In the genomic region with DNA sequence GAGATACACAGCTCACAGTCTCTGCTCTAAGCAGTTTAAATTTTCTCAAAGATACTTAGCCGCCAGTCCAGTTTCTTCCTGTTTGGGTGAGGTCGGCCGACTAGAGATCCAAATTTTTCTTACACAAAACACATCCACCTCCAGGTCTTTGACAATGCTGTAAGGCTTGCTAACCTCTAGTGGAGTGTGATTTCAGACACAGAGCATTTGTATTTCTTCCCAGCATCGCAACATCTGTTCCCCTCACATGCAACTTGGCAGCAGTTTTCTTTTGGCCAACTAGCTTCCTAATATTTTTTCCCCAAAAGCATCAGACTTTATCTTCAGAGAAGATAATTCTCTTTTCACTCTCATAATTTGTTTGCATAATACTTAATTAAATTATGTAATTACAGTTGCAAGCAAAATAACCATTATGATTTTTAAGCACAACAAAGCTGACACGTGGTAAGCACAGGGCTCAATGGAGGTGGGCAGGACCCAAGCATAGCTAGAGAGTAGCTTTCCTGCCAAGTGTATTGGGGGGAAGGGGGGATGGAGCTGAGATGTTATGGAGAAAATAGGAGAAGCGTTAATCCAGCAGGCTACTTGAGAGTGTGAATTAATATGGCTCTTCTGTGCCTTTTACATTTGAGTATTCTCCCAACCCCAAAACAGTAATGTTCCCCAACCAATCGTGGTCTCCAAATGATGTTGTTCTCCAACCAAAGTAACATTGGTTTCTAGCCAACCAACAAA, we compare ENCODE assay signal across 30 mouse cellular contexts.
DNase-seq lines count a peak whose midpoint lies in the region; ATAC-seq and TF ChIP-seq lines count a peak whose summit lies in the region.
"Had no signal": no experiment of that assay in that cellular context is flagged by ENCODE, and none has a peak within 500 bp of the region (broad histone marks: within the 10 kb centered on the region; RNA-seq: fewer than 3 reads in every experiment).

No protein-coding gene starts in this region.

- no peak overlapping the region for H3K27ac ChIP-seq in embryonic facial prominence, embryonic 14.5 days (replicated peaks; ENCODE audit: low read depth, low read length)
- H3K27ac ChIP-seq in embryonic facial prominence, embryonic 10.5 days (replicated peaks), result no peak overlapping the region
- no peak overlapping the region for H3K27ac ChIP-seq in hindbrain, postnatal 0 days
- no peak overlapping the region for H3K27ac ChIP-seq in hindbrain, embryonic 12.5 days
- no peak overlapping the region for H3K27ac ChIP-seq in lung, embryonic 16.5 days (ENCODE audit: low read length)
- H3K27ac ChIP-seq: heart, embryonic 10.5 days; heart, embryonic 15.5 days; hindbrain, embryonic 14.5 days; limb, embryonic 13.5 days; liver, embryonic 12.5 days; midbrain, embryonic 13.5 days; neural tube, embryonic 15.5 days; stomach, embryonic 15.5 days had no signal

- no peaks in the 10 kb centered on the region for H3K9me3 ChIP-seq in embryonic facial prominence, embryonic 14.5 days (ENCODE audit: control insufficient read depth, low read length)
- H3K9me3 ChIP-seq in embryonic facial prominence, embryonic 10.5 days, result no peaks in the 10 kb centered on the region
- no peaks in the 10 kb centered on the region for H3K9me3 ChIP-seq in hindbrain, postnatal 0 days (ENCODE audit: low read length)
- no peaks in the 10 kb centered on the region for H3K9me3 ChIP-seq in hindbrain, embryonic 12.5 days (replicated peaks)
- H3K9me3 ChIP-seq in lung, embryonic 16.5 days (ENCODE audit: control insufficient read depth, low read length), result no peaks in the 10 kb centered on the region
- H3K9me3 ChIP-seq: heart, embryonic 10.5 days; heart, embryonic 15.5 days; limb, embryonic 13.5 days; midbrain, embryonic 13.5 days; neural tube, embryonic 15.5 days; stomach, embryonic 15.5 days had no signal

- no peak overlapping the region for H3K9ac ChIP-seq in embryonic facial prominence, embryonic 14.5 days (ENCODE audit: low read depth, low read length)
- H3K9ac ChIP-seq in hindbrain, postnatal 0 days (replicated peaks; ENCODE audit: low read length), result no peak overlapping the region
- H3K9ac ChIP-seq in hindbrain, embryonic 12.5 days, result no peak overlapping the region
- no peak overlapping the region for H3K9ac ChIP-seq in lung, embryonic 16.5 days (ENCODE audit: low read length)
- H3K9ac ChIP-seq: heart, embryonic 15.5 days; hindbrain, embryonic 14.5 days; limb, embryonic 13.5 days; liver, embryonic 12.5 days; liver, postnatal 0 days; midbrain, embryonic 13.5 days; neural tube, embryonic 15.5 days; stomach, embryonic 15.5 days had no signal

- ATAC-seq in embryonic facial prominence, embryonic 14.5 days (ENCODE audit: low read depth), result no peak
- 0 out of 2 replicates have a peak, but pooled peaks have one; percentile 55 for ATAC-seq in hindbrain, postnatal 0 days
- ATAC-seq in hindbrain, embryonic 12.5 days (ENCODE audit: low FRiP score), result no peak
- ATAC-seq in lung, embryonic 16.5 days (ENCODE audit: low read depth), result peak; percentile 87
- ATAC-seq: inflammation-experienced regulatory T-cells, adult 6 months; liver, embryonic 12.5 days; liver, postnatal 0 days; midbrain, embryonic 13.5 days; Patski had no signal

- no peak overlapping the region for H3K4me3 ChIP-seq in embryonic facial prominence, embryonic 14.5 days (ENCODE audit: low read depth, low read length)
- no peak overlapping the region for H3K4me3 ChIP-seq in embryonic facial prominence, embryonic 10.5 days
- no peak overlapping the region for H3K4me3 ChIP-seq in hindbrain, postnatal 0 days (ENCODE audit: low read length)
- H3K4me3 ChIP-seq in hindbrain, embryonic 12.5 days, result no peak overlapping the region
- no peak overlapping the region for H3K4me3 ChIP-seq in lung, embryonic 16.5 days (ENCODE audit: low read length)
- H3K4me3 ChIP-seq: heart, embryonic 10.5 days; heart, embryonic 15.5 days; limb, embryonic 13.5 days; liver, embryonic 12.5 days; midbrain, embryonic 13.5 days; neural tube, embryonic 15.5 days; stomach, embryonic 15.5 days had no signal

- no peak for TF ChIP-seq CTCF in hindbrain, postnatal 0 days (IDR thresholded peaks at IDR 0.05; ENCODE audit: low read depth)
- TF ChIP-seq CTCF in brain, embryonic 14.5 days (IDR thresholded peaks at IDR 0.05; ENCODE audit: borderline replicate concordance, extremely low read depth, insufficient read depth, insufficient read length), result no peak

- H3K36me3 ChIP-seq in embryonic facial prominence, embryonic 14.5 days (ENCODE audit: control insufficient read depth, insufficient read depth, low read length), result no peaks in the 10 kb centered on the region
- H3K36me3 ChIP-seq in embryonic facial prominence, embryonic 10.5 days (replicated peaks), result no peaks in the 10 kb centered on the region
- H3K36me3 ChIP-seq in hindbrain, postnatal 0 days (ENCODE audit: insufficient read depth, low read length), result no peaks in the 10 kb centered on the region
- no peaks in the 10 kb centered on the region for H3K36me3 ChIP-seq in hindbrain, embryonic 12.5 days
- H3K36me3 ChIP-seq in lung, embryonic 16.5 days (ENCODE audit: control insufficient read depth, insufficient read depth, low read length), result no peaks in the 10 kb centered on the region
- H3K36me3 ChIP-seq: heart, embryonic 10.5 days; heart, embryonic 15.5 days; limb, embryonic 13.5 days; liver, embryonic 12.5 days; midbrain, embryonic 13.5 days; neural tube, embryonic 15.5 days; stomach, embryonic 15.5 days had no signal

- WGBS in embryonic facial prominence, embryonic 14.5 days, result 73% methylated on average over 7 of the region's 7 CpGs
- WGBS in embryonic facial prominence, embryonic 10.5 days, result 85% methylated on average over 7 of the region's 7 CpGs
- WGBS in hindbrain, postnatal 0 days, result 62% methylated on average over 7 of the region's 7 CpGs
- 89% methylated on average over 7 of the region's 7 CpGs for WGBS in hindbrain, embryonic 12.5 days
- WGBS in lung, embryonic 16.5 days, result 49% methylated on average over 7 of the region's 7 CpGs

- no peaks in the 10 kb centered on the region for H3K27me3 ChIP-seq in embryonic facial prominence, embryonic 14.5 days (replicated peaks; ENCODE audit: control insufficient read depth, insufficient read depth, low read length)
- H3K27me3 ChIP-seq in embryonic facial prominence, embryonic 10.5 days (replicated peaks; ENCODE audit: low read depth, poor library complexity, severe bottlenecking), result no peaks in the 10 kb centered on the region
- no peaks in the 10 kb centered on the region for H3K27me3 ChIP-seq in hindbrain, postnatal 0 days (ENCODE audit: insufficient read depth, low read length)
- no peaks in the 10 kb centered on the region for H3K27me3 ChIP-seq in hindbrain, embryonic 12.5 days
- no peaks in the 10 kb centered on the region for H3K27me3 ChIP-seq in lung, embryonic 16.5 days (ENCODE audit: control insufficient read depth, insufficient read depth, low read depth, low read length)
- H3K27me3 ChIP-seq: heart, embryonic 15.5 days; limb, embryonic 13.5 days; liver, embryonic 12.5 days; midbrain, embryonic 13.5 days; neural tube, embryonic 15.5 days; Patski; stomach, embryonic 15.5 days had no signal

- DNase-seq in embryonic facial prominence, embryonic 14.5 days (ENCODE audit: low spot score), result peak; percentile 33
- DNase-seq in embryonic facial prominence, embryonic 10.5 days (ENCODE audit: low spot score), result no peak
- DNase-seq in hindbrain, postnatal 0 days (ENCODE audit: low spot score), result peak; percentile 41
- DNase-seq in lung, postnatal 36 days, result no peak
- peak; percentile 62 for DNase-seq in brain, embryonic 14.5 days (ENCODE audit: low read depth)
- DNase-seq in urinary bladder, adult 18-20 months (ENCODE audit: low spot score in 2 of 2), result no peak
- DNase-seq: adrenal gland, postnatal 10 days; cerebellum, adult 11-12 months; cerebellum, postnatal 25 days; gastrocnemius, postnatal 10 days; heart, postnatal 4 days; kidney, adult 11 months; kidney, postnatal 14 days; layer of hippocampus, adult 9-11 months; liver, postnatal 0 days; retina, postnatal 1 day; right cerebral cortex, postnatal 14 days; thymus, postnatal 14 days had no signal

- no peak for TF ChIP-seq POLR2A in brain, embryonic 14.5 days (IDR thresholded peaks at IDR 0.05; ENCODE audit: borderline replicate concordance, extremely low read depth, insufficient read depth, insufficient read length, poor library complexity, severe bottlenecking)

- no peak overlapping the region for H3K4me2 ChIP-seq in embryonic facial prominence, embryonic 14.5 days (ENCODE audit: low read depth, low read length)
- H3K4me2 ChIP-seq in hindbrain, postnatal 0 days (ENCODE audit: low read depth, low read length), result no peak overlapping the region
- no peak overlapping the region for H3K4me2 ChIP-seq in hindbrain, embryonic 12.5 days (replicated peaks)
- no peak overlapping the region for H3K4me2 ChIP-seq in lung, embryonic 16.5 days (ENCODE audit: low read depth, low read length)
- H3K4me2 ChIP-seq: heart, embryonic 15.5 days; hindbrain, embryonic 14.5 days; limb, embryonic 13.5 days; liver, embryonic 12.5 days; midbrain, embryonic 13.5 days; neural tube, embryonic 15.5 days; stomach, embryonic 15.5 days had no signal

- no peaks in the 10 kb centered on the region for H3K4me1 ChIP-seq in embryonic facial prominence, embryonic 14.5 days (ENCODE audit: control insufficient read depth, insufficient read depth, low read length)
- peaks cover 9% of the 10 kb centered on the region; the same call in 1 of the 2 replicates for H3K4me1 ChIP-seq in embryonic facial prominence, embryonic 10.5 days
- no peaks in the 10 kb centered on the region for H3K4me1 ChIP-seq in hindbrain, postnatal 0 days (ENCODE audit: insufficient read depth, low read length)
- H3K4me1 ChIP-seq in hindbrain, embryonic 12.5 days, result no peaks in the 10 kb centered on the region
- H3K4me1 ChIP-seq in lung, embryonic 16.5 days (replicated peaks; ENCODE audit: control insufficient read depth, insufficient read depth, low read length), result no peaks in the 10 kb centered on the region
- H3K4me1 ChIP-seq: heart, embryonic 15.5 days; liver, embryonic 12.5 days; midbrain, embryonic 13.5 days; neural tube, embryonic 15.5 days; stomach, embryonic 15.5 days had no signal

Comparison
In these comparisons a context has a peak if more than half of its experiments do, and no peak if none do; other contexts are left out.
1. ATAC-seq: peak in hindbrain, postnatal 0 days (single experiment) and lung, embryonic 16.5 days (single experiment); none in embryonic facial prominence, embryonic 14.5 days (single experiment) and hindbrain, embryonic 12.5 days (single experiment).
2. DNase-seq: peak in embryonic facial prominence, embryonic 14.5 days (single experiment), hindbrain, postnatal 0 days (single experiment) and brain, embryonic 14.5 days (single experiment); none in embryonic facial prominence, embryonic 10.5 days (single experiment), lung, postnatal 36 days (single experiment) and urinary bladder, adult 18-20 months (0 of 2).